Mouse (Mus musculus) small intestine, adult 2 months (tissue): Measurements from ENCODE around the gene Zdhhc24.

Source experiments
- CTCF ChIP-seq: fragments of 200-500 bp; IDR thresholded peaks from 2 replicates; pipeline ENCODE4 v1.5.1; 2012; ENCODE audit warnings: low read depth, mild to moderate bottlenecking, control low read depth, inconsistent platforms, low read length, moderate library complexity, mixed read lengths; ENCODE audit not compliant: insufficient replicate concordance, insufficient read length; ENCODE audit errors: extremely low read depth
- POLR2A ChIP-seq: fragments of 200-500 bp; IDR thresholded peaks from 2 replicates; pipeline ENCODE4 v1.6.1; 2012; ENCODE audit warnings: low read depth, mild to moderate bottlenecking, control low read depth, inconsistent platforms, low read length, moderate library complexity

- TF ChIP-seq CTCF: no peak
- no peak for TF ChIP-seq POLR2A
Observed at GRCm38 (mm10) chr19:4896780-4897520, 18.5 kb downstream of the Zdhhc24 start.
